Mouse (Mus musculus) liver, adult 2 months (tissue): Measurements from ENCODE around the gene Fbxl17.

ENCODE experiments used
- CTCF ChIP-seq: fragments of 200-500 bp; IDR thresholded peaks from 2 replicates; pipeline ENCODE4 v1.5.1; 2011; ENCODE audit warnings: low read depth, low read length, control low read depth
- POLR2A ChIP-seq: fragments of 200-500 bp; IDR thresholded peaks from 2 replicates; pipeline ENCODE4 v1.6.1; 2011; ENCODE audit warnings: low read length, control low read depth; ENCODE audit not compliant: insufficient read depth; ENCODE audit errors: extremely low read depth

DNA sequence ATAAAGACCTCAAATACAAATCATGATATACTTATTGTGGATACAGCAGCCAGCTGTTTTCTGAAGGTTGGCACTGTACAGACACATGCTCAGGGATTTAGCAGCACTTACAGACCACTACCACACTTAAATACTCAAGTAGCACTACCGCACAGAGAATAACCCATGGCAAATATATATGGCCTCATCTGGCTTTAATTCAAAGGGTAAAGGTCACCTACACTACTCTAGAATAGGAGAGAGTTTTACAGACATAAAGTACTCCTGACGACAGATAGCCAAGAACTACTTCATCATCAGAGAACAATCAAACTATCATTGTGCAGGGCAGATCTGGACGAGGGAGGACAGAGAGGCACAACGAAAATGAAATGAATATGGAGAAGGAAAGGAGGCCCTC is 93.9 kb downstream of the Fbxl17 start:
- no peak for TF ChIP-seq POLR2A
- no peak for TF ChIP-seq CTCF
